Mouse (Mus musculus) urinary bladder, postnatal 36 days (tissue): ENCODE results near the gene Cox8a.
A peak's percentile ranks its signal among the peaks of the same experiment; 100 is the strongest.

Experiments used
- DNase-seq, 2 experiments: peaks; one replicate each; pipeline ENCODE4 v3.0.0; 2022; ENCODE audit warnings: low spot score in 2 of 2, mixed read lengths in 1 of 2

The Cox8a gene

GRCm38 (mm10) chr19:7185715-7186291, 31.6 kb downstream of the Cox8a start:
- DNase-seq, result no peak

- no peak for DNase-seq
Measured at GRCm38 (mm10) chr19:7185059-7185458, 32.4 kb downstream of the Cox8a start.

GRCm38 (mm10) chr19:7183419-7183818, 34.0 kb downstream of the Cox8a start:
- DNase-seq, result no peak

- peak; percentile 67 to 69 for DNase-seq
Measured at GRCm38 (mm10) chr19:7182273-7182949, 35.0 kb downstream of the Cox8a start.

- DNase-seq, result no peak
Measured at GRCm38 (mm10) chr19:7181496-7181895, 35.9 kb downstream of the Cox8a start.

- no peak for DNase-seq
Measured at GRCm38 (mm10) chr19:7180756-7181405, 36.5 kb downstream of the Cox8a start.

GRCm38 (mm10) chr19:7178841-7179452, 38.5 kb downstream of the Cox8a start:
- DNase-seq, result no peak

- DNase-seq, result no peak
Measured at GRCm38 (mm10) chr19:7177804-7178511, 39.5 kb downstream of the Cox8a start.

GRCm38 (mm10) chr19:7176041-7176696, 41.2 kb downstream of the Cox8a start:
- DNase-seq, result no peak

- DNase-seq, result no peak
Measured at GRCm38 (mm10) chr19:7172051-7172866, 45.2 kb downstream of the Cox8a start.

GRCm38 (mm10) chr19:7171447-7171846, 46.0 kb downstream of the Cox8a start:
- DNase-seq, result no peak

GRCm38 (mm10) chr19:7170916-7171315, 46.5 kb downstream of the Cox8a start:
- DNase-seq, result no peak

- DNase-seq, result no peak
Measured at GRCm38 (mm10) chr19:7168423-7168822, 49.0 kb downstream of the Cox8a start.

- DNase-seq, result no peak
Measured at GRCm38 (mm10) chr19:7166767-7167166, 50.6 kb downstream of the Cox8a start.

GRCm38 (mm10) chr19:7166200-7166711, 51.2 kb downstream of the Cox8a start:
- no peak for DNase-seq

GRCm38 (mm10) chr19:7165509-7166199, 51.8 kb downstream of the Cox8a start:
- DNase-seq, result no peak
